Mouse (Mus musculus): ENCODE measurements around the gene Zdhhc21. TPM values are rescaled to one million over a fixed set of nuclear protein-coding genes. Genes with fewer than 3 reads are reported as not detected.

Zdhhc21 gene
- polyA plus RNA-seq, 1 experiment from 2014 or later: 12.7 TPM

GRCm38 (mm10) chr4:82765513-82766216 is 94.1 kb downstream of the Zdhhc21 start:
- ATAC-seq (ENCODE audit: low FRiP score): peak; percentile 69
- Histone ChIP-seq H3K4me2 (replicated peaks; ENCODE audit: low read depth, low read length) (no peak overlapping the region), H3K9me3 (ENCODE audit: control insufficient read depth, low read length) (no peaks in the 10 kb centered on the region), H3K9ac (ENCODE audit: low read depth, low read length) (no peak overlapping the region), H3K36me3 (ENCODE audit: control insufficient read depth, insufficient read depth, low read length) (no peaks in the 10 kb centered on the region), H3K4me1 (replicated peaks; ENCODE audit: control insufficient read depth, insufficient read depth, low read length) (0 out of 2 replicates have a peak, but pooled peaks cover 2% of the 10 kb centered on the region), H3K4me3 (ENCODE audit: low read depth, low read length) (no peak overlapping the region), H3K27ac (ENCODE audit: low read depth, low read length) (no peak overlapping the region), H3K27me3 (ENCODE audit: control insufficient read depth, insufficient read depth, low read length) (no peaks in the 10 kb centered on the region)
- 66% methylated on average over 11 of the region's 11 CpGs for WGBS
- DNase-seq (ENCODE audit: low spot score): no peak

- 40% methylated on average over 5 of the region's 5 CpGs for WGBS
- 0 out of 2 replicates have a peak, but pooled peaks cover 2% of the 10 kb centered on the region for H3K4me1 ChIP-seq (replicated peaks; ENCODE audit: control insufficient read depth, insufficient read depth, low read length)
- no peak overlapping the region for H3K9ac ChIP-seq (ENCODE audit: low read depth, low read length)
- no peaks in the 10 kb centered on the region for H3K27me3 ChIP-seq (ENCODE audit: control insufficient read depth, insufficient read depth, low read length)
- DNase-seq (ENCODE audit: low spot score) (no peak), ATAC-seq (ENCODE audit: low FRiP score) (no peak)
- H3K9me3 ChIP-seq (ENCODE audit: control insufficient read depth, low read length): no peaks in the 10 kb centered on the region
- H3K27ac ChIP-seq (ENCODE audit: low read depth, low read length): no peak overlapping the region
- no peak overlapping the region for H3K4me2 ChIP-seq (replicated peaks; ENCODE audit: low read depth, low read length)
- H3K4me3 ChIP-seq (ENCODE audit: low read depth, low read length): no peak overlapping the region
- no peaks in the 10 kb centered on the region for H3K36me3 ChIP-seq (ENCODE audit: control insufficient read depth, insufficient read depth, low read length)
These were observed 96.2 kb downstream of the Zdhhc21 start for GRCm38 (mm10) chr4:82763586-82763985.

DNA sequence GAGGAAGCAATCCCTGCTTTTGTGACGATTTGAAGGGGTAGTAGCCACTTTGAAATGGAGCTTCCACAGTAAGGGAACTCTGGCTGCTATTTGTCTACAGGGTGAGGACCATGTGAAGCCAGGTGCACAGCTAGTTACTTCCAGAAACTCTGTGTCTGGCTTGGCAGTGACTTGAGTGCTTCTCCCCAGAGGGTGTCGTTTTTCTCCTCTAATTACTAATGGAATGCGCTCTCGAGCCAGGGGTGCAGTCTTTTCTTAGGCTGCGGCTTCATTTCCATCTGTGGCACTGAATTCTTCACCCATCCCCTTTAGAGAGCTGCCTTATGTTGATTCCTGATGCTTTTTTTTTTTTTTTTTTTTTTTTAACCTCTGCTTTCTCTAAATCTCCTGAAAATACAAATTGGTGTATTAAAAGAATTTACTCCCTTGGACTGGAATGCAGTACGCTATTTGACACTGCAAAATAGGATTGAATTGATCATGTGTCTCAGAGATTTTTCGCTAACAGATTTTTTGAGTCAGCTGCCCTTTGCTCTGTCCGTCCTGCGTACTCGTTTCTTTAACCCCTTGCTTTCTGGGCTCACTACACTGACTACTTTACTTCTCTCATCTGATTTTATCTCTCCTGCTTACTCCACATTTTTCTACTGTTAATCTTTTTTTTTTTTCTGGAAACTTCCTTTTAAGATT is 97.2 kb downstream of the Zdhhc21 start:
- Histone ChIP-seq H3K4me2 (replicated peaks; ENCODE audit: low read depth, low read length) (no peak overlapping the region), H3K9ac (ENCODE audit: low read depth, low read length) (no peak overlapping the region), H3K4me3 (ENCODE audit: low read depth, low read length) (no peak overlapping the region), H3K9me3 (ENCODE audit: control insufficient read depth, low read length) (no peaks in the 10 kb centered on the region), H3K27me3 (ENCODE audit: control insufficient read depth, insufficient read depth, low read length) (no peaks in the 10 kb centered on the region), H3K27ac (ENCODE audit: low read depth, low read length) (no peak overlapping the region), H3K4me1 (replicated peaks; ENCODE audit: control insufficient read depth, insufficient read depth, low read length) (0 out of 2 replicates have a peak, but pooled peaks cover 2% of the 10 kb centered on the region), H3K36me3 (ENCODE audit: control insufficient read depth, insufficient read depth, low read length) (no peaks in the 10 kb centered on the region)
- 8% methylated on average over 10 of the region's 10 CpGs for WGBS
- DNase-seq (ENCODE audit: low spot score) (peak; percentile 49), ATAC-seq (ENCODE audit: low FRiP score) (no peak)

- H3K27ac ChIP-seq (ENCODE audit: low read depth, low read length): no peak overlapping the region
- no peak overlapping the region for H3K4me3 ChIP-seq (ENCODE audit: low read depth, low read length)
- H3K9ac ChIP-seq (ENCODE audit: low read depth, low read length): no peak overlapping the region
- no peak overlapping the region for H3K4me2 ChIP-seq (replicated peaks; ENCODE audit: low read depth, low read length)
- H3K9me3 ChIP-seq (ENCODE audit: control insufficient read depth, low read length): no peaks in the 10 kb centered on the region
- no peak; the same call in 1 of the 2 replicates for ATAC-seq (ENCODE audit: low FRiP score)
- H3K4me1 ChIP-seq (replicated peaks; ENCODE audit: control insufficient read depth, insufficient read depth, low read length): peaks cover 2% of the 10 kb centered on the region; the same call in 1 of the 2 replicates
- 4% methylated on average over 3 of the region's 3 CpGs for WGBS
- no peaks in the 10 kb centered on the region for H3K36me3 ChIP-seq (ENCODE audit: control insufficient read depth, insufficient read depth, low read length)
- H3K27me3 ChIP-seq (ENCODE audit: control insufficient read depth, insufficient read depth, low read length): no peaks in the 10 kb centered on the region
- DNase-seq (ENCODE audit: low spot score): no peak
These were observed 103.5 kb downstream of the Zdhhc21 start for GRCm38 (mm10) chr4:82756295-82756626.

- peak; percentile 48 for DNase-seq (ENCODE audit: low spot score)
- 25% methylated on average over 3 of the region's 3 CpGs for WGBS
- Histone ChIP-seq H3K4me1 (replicated peaks; ENCODE audit: control insufficient read depth, insufficient read depth, low read length) (peaks cover 2% of the 10 kb centered on the region; the same call in 1 of the 2 replicates), H3K36me3 (ENCODE audit: control insufficient read depth, insufficient read depth, low read length) (no peaks in the 10 kb centered on the region), H3K9ac (ENCODE audit: low read depth, low read length) (no peak overlapping the region), H3K4me2 (replicated peaks; ENCODE audit: low read depth, low read length) (no peak overlapping the region), H3K4me3 (ENCODE audit: low read depth, low read length) (no peak overlapping the region), H3K27ac (ENCODE audit: low read depth, low read length) (no peak overlapping the region), H3K9me3 (ENCODE audit: control insufficient read depth, low read length) (no peaks in the 10 kb centered on the region), H3K27me3 (ENCODE audit: control insufficient read depth, insufficient read depth, low read length) (no peaks in the 10 kb centered on the region)
- ATAC-seq (ENCODE audit: low FRiP score): peak; percentile 76
These were observed 104.0 kb downstream of the Zdhhc21 start for GRCm38 (mm10) chr4:82755616-82756294.

Other genes with a start within 250 kb of the Zdhhc21 start
- gene Nfib, start 154.2 kb downstream of the Zdhhc21 start, polyA plus RNA-seq (2014; fragmentation: Nextera tagmentation; extraction: Ambion mirVana): 28.6 and 38.6 TPM in 2 replicates
- 0.25 and 0.28 TPM in 2 replicates for gene Cer1, start 25.2 kb upstream of the Zdhhc21 start, polyA plus RNA-seq (2014; fragmentation: Nextera tagmentation; extraction: Ambion mirVana)
- 5.3 and 6.4 TPM in 2 replicates for gene Frem1, start 192.4 kb upstream of the Zdhhc21 start, polyA plus RNA-seq (2014; fragmentation: Nextera tagmentation; extraction: Ambion mirVana)

All from hindbrain, embryonic 11.5 days (tissue).